Mouse (Mus musculus): ENCODE measurements at regions not wholly inside any gene's neighbourhood (a gene's known extent, or its start where the extent isn't known, plus 50 kb on each side); places are given as distances from the start of the nearest gene placed in this dataset.

GRCm38 (mm10) chr12:12562267-12562666 is 300.3 kb downstream of the Fam49a start:
- no peak for DNase-seq (ENCODE audit: low read depth in 1 of 2, low spot score in 2 of 2)
- Histone ChIP-seq H3K4me1 (ENCODE audit: control insufficient read depth, insufficient read depth, insufficient read length) (no peaks in the 10 kb centered on the region), H3K36me3 (ENCODE audit: control insufficient read depth, insufficient read depth, low read length) (no peaks in the 10 kb centered on the region), H3K27me3 (ENCODE audit: control insufficient read depth, insufficient read depth, low read length) (no peaks in the 10 kb centered on the region), H3K4me3 (ENCODE audit: extremely low read depth, insufficient read depth, insufficient read length) (no peak overlapping the region), H3K27ac (ENCODE audit: insufficient read depth, low read length) (no peak overlapping the region)
- TF ChIP-seq CTCF (IDR thresholded peaks at IDR 0.05; ENCODE audit: extremely low read depth, insufficient read depth, insufficient read length, insufficient replicate concordance) (no peak), POLR2A (IDR thresholded peaks at IDR 0.05; ENCODE audit: low read depth, low read length) (no peak)
- WGBS = 29% methylated on average over 1 of the region's 1 CpGs

- H3K4me3 ChIP-seq (ENCODE audit: extremely low read depth, insufficient read depth, insufficient read length) = no peak overlapping the region
- H3K27ac ChIP-seq (ENCODE audit: insufficient read depth, low read length) = no peak overlapping the region
- no peaks in the 10 kb centered on the region for H3K36me3 ChIP-seq (ENCODE audit: control insufficient read depth, insufficient read depth, low read length)
- DNase-seq (ENCODE audit: low read depth in 1 of 2, low spot score in 2 of 2) = no peak
- peaks cover 2% of the 10 kb centered on the region; the same call in 1 of the 2 replicates for H3K4me1 ChIP-seq (ENCODE audit: control insufficient read depth, insufficient read depth, insufficient read length)
- 24% methylated on average over 5 of the region's 5 CpGs for WGBS
- H3K27me3 ChIP-seq (ENCODE audit: control insufficient read depth, insufficient read depth, low read length) = no peaks in the 10 kb centered on the region
- TF ChIP-seq CTCF (IDR thresholded peaks at IDR 0.05; ENCODE audit: extremely low read depth, insufficient read depth, insufficient read length, insufficient replicate concordance) (no peak), POLR2A (IDR thresholded peaks at IDR 0.05; ENCODE audit: low read depth, low read length) (no peak)
Measured at GRCm38 (mm10) chr12:12551818-12552217, 289.9 kb downstream of the Fam49a start.

- no peak for DNase-seq (ENCODE audit: low read depth in 1 of 2, low spot score in 2 of 2)
- 95% methylated on average over 3 of the region's 3 CpGs for WGBS
- Histone ChIP-seq H3K36me3 (ENCODE audit: control insufficient read depth, insufficient read depth, low read length) (no peaks in the 10 kb centered on the region), H3K27me3 (ENCODE audit: control insufficient read depth, insufficient read depth, low read length) (no peaks in the 10 kb centered on the region), H3K4me1 (ENCODE audit: control insufficient read depth, insufficient read depth, insufficient read length) (peaks cover 2% of the 10 kb centered on the region; the same call in 1 of the 2 replicates), H3K4me3 (ENCODE audit: extremely low read depth, insufficient read depth, insufficient read length) (no peak overlapping the region), H3K27ac (ENCODE audit: insufficient read depth, low read length) (no peak overlapping the region)
- TF ChIP-seq CTCF (IDR thresholded peaks at IDR 0.05; ENCODE audit: extremely low read depth, insufficient read depth, insufficient read length, insufficient replicate concordance) (no peak), POLR2A (IDR thresholded peaks at IDR 0.05; ENCODE audit: low read depth, low read length) (no peak)
Measured at GRCm38 (mm10) chr12:12549649-12550048, 287.7 kb downstream of the Fam49a start.

GRCm38 (mm10) chr12:12548688-12549087 is 286.7 kb downstream of the Fam49a start:
- no peak overlapping the region for H3K4me3 ChIP-seq (ENCODE audit: extremely low read depth, insufficient read depth, insufficient read length)
- 64% methylated on average over 2 of the region's 2 CpGs for WGBS
- TF ChIP-seq CTCF (IDR thresholded peaks at IDR 0.05; ENCODE audit: extremely low read depth, insufficient read depth, insufficient read length, insufficient replicate concordance) (no peak), POLR2A (IDR thresholded peaks at IDR 0.05; ENCODE audit: low read depth, low read length) (no peak)

GRCm38 (mm10) chr12:12547477-12547876 is 285.5 kb downstream of the Fam49a start:
- peaks cover 2% of the 10 kb centered on the region; the same call in 1 of the 2 replicates for H3K4me1 ChIP-seq (ENCODE audit: control insufficient read depth, insufficient read depth, insufficient read length)
- no peaks in the 10 kb centered on the region for H3K36me3 ChIP-seq (ENCODE audit: control insufficient read depth, insufficient read depth, low read length)
- H3K27ac ChIP-seq (ENCODE audit: insufficient read depth, low read length) = no peak overlapping the region
- 13% methylated on average over 1 of the region's 1 CpGs for WGBS
- no peak overlapping the region for H3K4me3 ChIP-seq (ENCODE audit: extremely low read depth, insufficient read depth, insufficient read length)
- H3K27me3 ChIP-seq (ENCODE audit: control insufficient read depth, insufficient read depth, low read length) = no peaks in the 10 kb centered on the region
- TF ChIP-seq CTCF (IDR thresholded peaks at IDR 0.05; ENCODE audit: extremely low read depth, insufficient read depth, insufficient read length, insufficient replicate concordance) (no peak), POLR2A (IDR thresholded peaks at IDR 0.05; ENCODE audit: low read depth, low read length) (no peak)
- no peak for DNase-seq (ENCODE audit: low read depth in 1 of 2, low spot score in 2 of 2)

More at GRCm38 (mm10) chr12:12548688-12549087, 286.7 kb downstream of the Fam49a start:
- H3K27ac ChIP-seq (ENCODE audit: insufficient read depth, low read length) = no peak overlapping the region
- H3K4me1 ChIP-seq (ENCODE audit: control insufficient read depth, insufficient read depth, insufficient read length) = peaks cover 2% of the 10 kb centered on the region; the same call in 1 of the 2 replicates
- no peaks in the 10 kb centered on the region for H3K36me3 ChIP-seq (ENCODE audit: control insufficient read depth, insufficient read depth, low read length)
- no peak for DNase-seq (ENCODE audit: low read depth in 1 of 2, low spot score in 2 of 2)
- H3K27me3 ChIP-seq (ENCODE audit: control insufficient read depth, insufficient read depth, low read length) = no peaks in the 10 kb centered on the region

GRCm38 (mm10) chr12:12546372-12547031 is 284.6 kb downstream of the Fam49a start:
- WGBS = 66% methylated on average over 5 of the region's 5 CpGs
- no peak for DNase-seq (ENCODE audit: low read depth in 1 of 2, low spot score in 2 of 2)
- no peaks in the 10 kb centered on the region for H3K36me3 ChIP-seq (ENCODE audit: control insufficient read depth, insufficient read depth, low read length)
- H3K27me3 ChIP-seq (ENCODE audit: control insufficient read depth, insufficient read depth, low read length) = no peaks in the 10 kb centered on the region
- no peak overlapping the region for H3K4me3 ChIP-seq (ENCODE audit: extremely low read depth, insufficient read depth, insufficient read length)
- no peaks in the 10 kb centered on the region; the same call in 1 of the 2 replicates for H3K4me1 ChIP-seq (ENCODE audit: control insufficient read depth, insufficient read depth, insufficient read length)
- TF ChIP-seq POLR2A (IDR thresholded peaks at IDR 0.05; ENCODE audit: low read depth, low read length) = no peak
- TF ChIP-seq CTCF (IDR thresholded peaks at IDR 0.05; ENCODE audit: extremely low read depth, insufficient read depth, insufficient read length, insufficient replicate concordance) = no peak
- no peak overlapping the region for H3K27ac ChIP-seq (ENCODE audit: insufficient read depth, low read length)

All from spleen, adult 2 months (tissue).